Mouse (Mus musculus) C2C12 (cell line): ENCODE results near the gene Cyp17a1.

Experiments
- CEBPB ChIP-seq: IDR thresholded peaks from one replicate; pipeline ENCODE4 v1.6.1; 2011; ENCODE audit warnings: low read depth, mild to moderate bottlenecking, control low read depth, moderate library complexity
- CTCF ChIP-seq: IDR thresholded peaks from one replicate; pipeline ENCODE4 v1.5.1; 2011; ENCODE audit not compliant: control insufficient read depth, insufficient read depth, insufficient read length
- FOSL1 ChIP-seq: IDR thresholded peaks from one replicate; pipeline ENCODE4 v1.8.0; 2011; ENCODE audit warnings: mild to moderate bottlenecking, low read length; ENCODE audit not compliant: poor library complexity, insufficient read depth, severe bottlenecking
- MAX ChIP-seq: IDR thresholded peaks from one replicate; pipeline ENCODE4 v1.6.1; 2011; ENCODE audit warnings: mild to moderate bottlenecking, control low read depth
- MYOG ChIP-seq: IDR thresholded peaks from one replicate; pipeline ENCODE4 v1.6.1; 2011; ENCODE audit not compliant: control insufficient read depth, insufficient read length; ENCODE audit errors: extremely low read depth
- USF1 ChIP-seq: IDR thresholded peaks from one replicate; pipeline ENCODE4 v1.6.1; 2011; ENCODE audit warnings: low read depth, mild to moderate bottlenecking, control low read depth, moderate library complexity

- no peak for TF ChIP-seq CTCF
- TF ChIP-seq USF1 = no peak
- no peak for TF ChIP-seq MAX
- TF ChIP-seq CEBPB = no peak
- TF ChIP-seq FOSL1 = no peak
- no peak for TF ChIP-seq MYOG
These were observed 52.8 kb downstream of the Cyp17a1 start for GRCm38 (mm10) chr19:46620016-46620808.
